Mouse (Mus musculus): ENCODE measurements around the gene Dnajb14.
"Not testable (repeated sequence)": the region's sequence is repeated elsewhere in the genome, so short reads cannot be mapped to it uniquely, and the experiment has no call there.

Dnajb14 gene

DNA sequence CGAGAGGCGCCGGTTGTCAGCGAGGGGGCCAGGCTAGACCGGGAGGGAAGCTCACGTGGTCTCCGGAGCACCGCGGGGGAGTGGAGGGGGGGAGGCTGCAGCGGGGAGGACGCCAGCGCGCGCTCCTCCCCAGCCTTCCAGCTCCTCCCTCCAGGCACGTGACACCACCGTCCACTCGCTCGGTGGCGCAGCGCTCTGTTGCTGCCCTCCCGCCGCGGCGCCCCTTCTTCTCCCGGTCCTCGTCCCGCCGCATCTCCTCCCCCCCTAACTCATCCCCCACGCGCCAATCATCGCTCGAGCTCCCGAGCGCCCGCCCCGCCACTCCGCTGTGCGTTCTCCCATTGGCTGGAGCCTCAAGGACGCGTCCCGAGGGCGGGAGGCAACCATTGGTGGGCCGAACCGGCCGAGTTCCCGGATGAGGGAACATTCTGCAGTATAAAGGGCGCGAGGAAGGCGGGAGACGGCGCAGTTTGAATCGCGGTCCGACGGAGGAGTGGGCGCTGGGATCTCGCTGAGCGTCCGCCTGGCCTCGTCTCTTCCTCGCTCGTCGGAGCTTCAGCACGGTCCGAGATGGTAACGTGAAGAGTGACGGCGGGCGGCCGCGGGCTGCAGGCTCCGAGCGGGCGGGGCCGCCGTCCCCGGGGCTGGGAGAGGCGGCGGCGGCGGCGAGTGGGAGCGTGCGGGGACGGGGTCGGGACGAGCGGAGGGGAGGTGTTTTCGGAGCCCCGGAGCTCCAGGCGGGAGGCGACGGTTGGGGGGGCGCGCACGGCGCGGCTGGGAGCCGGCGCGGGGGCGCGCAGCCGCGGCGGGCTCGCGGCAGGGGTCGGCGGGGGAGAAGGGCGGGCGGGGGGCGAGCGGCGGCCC, 3.1 kb upstream of the Dnajb14 start, which contains the start of gene H2afz:
TSS of gene H2afz (plus strand) at position 364 of the 864 bp plus-strand sequence.
- DNase-seq, result peak; percentile 97 to 98

DNA sequence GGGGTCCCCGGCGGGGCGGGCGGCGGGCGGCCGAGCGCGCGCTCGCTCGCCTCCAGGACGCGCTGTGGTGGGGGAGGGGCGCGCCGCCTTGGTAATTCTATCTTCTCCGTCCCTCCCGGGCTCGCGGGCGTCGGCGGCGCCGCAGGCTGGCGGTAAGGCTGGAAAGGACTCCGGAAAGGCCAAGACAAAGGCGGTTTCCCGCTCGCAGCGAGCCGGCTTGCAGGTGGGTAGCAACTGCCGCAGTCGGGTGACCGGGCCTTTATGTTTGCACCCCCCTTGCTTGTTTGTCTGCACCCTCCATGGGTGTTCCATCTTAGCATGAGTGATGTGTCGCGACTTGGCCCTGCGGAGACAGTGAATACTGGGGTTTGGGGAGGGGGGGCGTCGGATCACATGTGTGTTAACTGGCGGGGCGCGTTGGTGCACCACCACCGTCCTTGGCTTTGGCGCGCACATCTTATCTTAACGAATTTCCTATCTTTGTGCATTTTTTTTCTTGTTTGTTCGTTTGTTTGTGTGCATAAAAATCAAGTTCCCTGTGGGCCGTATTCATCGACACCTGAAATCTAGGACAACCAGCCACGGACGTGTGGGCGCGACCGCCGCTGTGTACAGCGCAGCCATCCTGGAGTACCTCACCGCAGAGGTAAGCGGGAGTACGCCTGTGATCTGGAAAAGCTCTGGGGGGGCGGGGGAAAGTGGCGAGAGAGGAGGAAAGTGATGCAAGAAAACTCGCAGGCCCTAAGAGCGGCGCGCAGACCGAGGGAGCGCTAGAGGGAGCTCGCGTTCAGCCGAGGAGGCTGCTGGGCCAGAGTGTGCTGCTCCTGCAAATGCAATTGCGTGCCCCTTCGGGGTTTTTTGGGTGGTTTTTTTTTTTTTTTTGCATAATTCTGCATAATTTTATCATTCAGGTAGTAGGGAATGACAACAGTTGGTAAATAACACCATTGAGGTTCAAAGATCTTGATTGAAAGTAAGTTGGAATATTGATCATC, 2.2 kb upstream of the Dnajb14 start:
- peak; percentile 74 to 87 for DNase-seq

DNA sequence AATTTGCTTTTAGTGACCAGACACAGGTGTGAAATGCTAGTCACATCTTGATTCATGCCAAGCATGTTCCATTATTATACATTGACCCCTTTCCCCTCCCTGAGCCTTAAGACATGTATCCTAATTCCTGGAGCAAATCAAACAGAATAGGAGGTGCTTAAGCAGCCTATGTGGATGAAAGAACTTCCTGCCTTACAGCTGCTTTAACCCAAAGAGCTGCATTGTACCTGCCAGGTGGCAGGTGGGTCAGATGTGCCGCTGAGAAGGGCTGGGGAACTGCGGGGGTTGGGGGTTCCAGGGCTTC, 390 bp upstream of the Dnajb14 start:
- DNase-seq, result no peak

DNA sequence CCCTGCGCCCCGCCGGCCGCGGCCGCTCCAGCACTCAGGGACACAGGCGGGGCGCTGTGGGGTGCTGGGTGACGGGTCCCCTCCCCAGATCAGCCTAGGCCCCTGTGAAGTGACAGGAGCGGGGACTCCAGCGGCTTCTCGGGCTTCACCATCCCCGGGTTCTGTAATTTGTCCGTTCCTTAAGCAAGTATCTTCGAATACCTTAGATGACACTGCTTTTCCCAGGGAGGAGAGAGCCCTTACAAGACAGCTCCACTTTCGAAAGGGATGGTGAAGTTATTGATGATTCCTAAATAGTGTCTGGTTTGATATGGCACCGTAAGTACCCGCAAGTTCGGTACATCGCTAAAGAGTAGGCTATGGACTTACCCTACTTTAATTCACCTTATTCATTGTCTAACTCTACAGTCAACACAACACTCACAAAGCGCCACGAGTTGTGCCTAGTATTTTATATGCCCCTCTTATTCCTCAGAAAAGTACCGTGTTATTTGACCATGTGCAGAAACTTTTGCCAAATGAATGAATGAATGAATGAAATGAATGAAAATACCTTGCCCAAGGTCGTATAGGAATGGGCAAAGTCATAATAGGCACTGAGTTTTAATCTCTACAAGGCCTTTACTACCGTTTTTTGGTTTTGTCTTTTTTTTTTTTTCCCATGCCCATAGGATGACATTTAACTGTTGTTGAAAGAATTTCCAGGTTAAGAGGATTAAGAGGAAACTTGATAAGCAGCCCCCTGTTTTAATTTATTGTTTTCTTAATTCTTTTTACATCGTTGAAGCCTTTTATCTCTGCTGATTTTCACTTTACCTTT, 829 bp downstream of the Dnajb14 start:
- DNase-seq, result no peak

DNA sequence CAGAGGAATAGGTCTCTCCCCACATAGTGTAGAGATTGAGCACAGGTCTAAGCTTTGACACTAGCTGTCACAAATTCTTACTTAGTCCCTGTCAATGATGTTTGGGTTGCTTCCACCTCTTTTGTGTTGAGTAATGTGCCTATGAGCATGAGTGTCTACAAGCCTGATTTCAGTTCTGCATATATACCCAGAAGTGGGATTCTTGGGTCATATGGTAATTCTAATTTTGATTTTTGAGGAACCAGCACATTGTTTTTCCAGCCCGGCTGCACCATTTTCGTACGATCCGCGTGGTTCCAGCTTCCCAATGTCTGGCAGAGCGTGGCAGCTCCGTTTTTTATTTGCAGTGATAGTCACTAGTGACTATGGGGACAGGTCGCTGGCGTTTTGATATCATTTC, 1.9 kb downstream of the Dnajb14 start:
- no peak for DNase-seq

DNA sequence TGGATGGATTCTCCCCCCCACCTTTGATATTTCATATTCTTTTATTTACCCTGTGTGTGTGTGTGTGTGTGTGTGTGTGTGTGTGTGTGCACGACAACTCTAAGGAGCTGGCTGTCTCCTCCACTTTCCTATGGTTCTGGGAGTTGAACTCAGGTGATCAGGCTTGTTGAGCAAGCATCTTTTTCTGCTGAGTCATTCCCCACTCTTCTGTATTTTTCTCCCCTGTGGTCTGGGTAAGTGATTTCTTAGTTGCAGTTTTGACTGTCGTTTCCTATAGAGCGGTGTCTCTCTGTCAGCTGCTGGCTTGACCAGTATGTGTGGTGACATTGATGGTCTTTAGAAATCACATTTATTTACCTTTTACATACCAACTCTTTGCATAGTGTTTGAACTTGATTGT, 11.8 kb downstream of the Dnajb14 start:
- no peak for DNase-seq

DNA sequence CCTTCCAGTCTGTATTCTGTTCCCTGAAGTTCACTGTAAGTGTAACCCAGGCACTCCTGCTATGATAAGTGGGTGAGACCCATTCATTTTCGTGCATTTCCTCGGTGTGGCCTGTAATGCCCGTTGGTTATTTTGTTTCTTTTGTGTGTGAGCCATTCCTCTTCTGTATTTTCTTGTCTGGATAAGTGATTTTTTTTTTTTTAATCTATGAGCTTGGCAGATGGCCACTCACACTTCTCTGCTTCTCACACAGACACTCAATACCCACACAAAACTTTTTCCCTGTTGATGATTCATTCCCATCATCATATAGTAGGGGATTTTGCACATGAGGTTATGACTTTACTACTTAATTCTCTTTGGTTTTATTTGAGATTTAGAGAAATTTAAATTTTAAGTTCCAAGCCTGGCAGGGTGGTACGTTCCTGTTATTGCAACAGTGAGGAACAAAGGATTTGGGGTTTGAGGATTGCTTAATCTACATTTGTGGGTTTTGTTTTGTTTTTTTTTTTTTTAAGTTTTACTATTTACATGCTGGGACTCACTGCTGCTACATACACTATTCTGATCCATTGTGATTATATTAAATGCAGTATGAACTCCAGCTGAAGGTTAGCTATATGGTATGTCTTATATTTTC, 12.8 kb downstream of the Dnajb14 start:
- no peak for DNase-seq

DNA sequence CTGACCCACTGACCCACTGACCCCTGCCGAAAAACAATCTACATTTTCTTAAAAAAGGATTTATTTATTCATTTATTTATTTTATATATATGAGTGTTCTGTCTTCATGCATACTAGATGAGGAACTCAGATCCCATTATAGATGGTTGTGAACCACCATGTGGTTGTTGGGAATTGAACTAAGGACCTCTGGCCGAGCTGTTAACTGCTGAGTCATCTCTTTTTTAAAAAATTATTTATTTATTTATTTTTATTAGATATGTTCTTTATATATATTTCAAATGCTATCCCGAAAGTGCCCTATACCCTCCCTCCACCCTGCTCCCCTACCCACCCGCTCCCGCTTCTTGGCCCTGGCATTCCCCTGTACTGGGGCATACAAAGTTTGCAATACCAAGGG, 13.6 kb downstream of the Dnajb14 start:
- DNase-seq, result no peak

DNA sequence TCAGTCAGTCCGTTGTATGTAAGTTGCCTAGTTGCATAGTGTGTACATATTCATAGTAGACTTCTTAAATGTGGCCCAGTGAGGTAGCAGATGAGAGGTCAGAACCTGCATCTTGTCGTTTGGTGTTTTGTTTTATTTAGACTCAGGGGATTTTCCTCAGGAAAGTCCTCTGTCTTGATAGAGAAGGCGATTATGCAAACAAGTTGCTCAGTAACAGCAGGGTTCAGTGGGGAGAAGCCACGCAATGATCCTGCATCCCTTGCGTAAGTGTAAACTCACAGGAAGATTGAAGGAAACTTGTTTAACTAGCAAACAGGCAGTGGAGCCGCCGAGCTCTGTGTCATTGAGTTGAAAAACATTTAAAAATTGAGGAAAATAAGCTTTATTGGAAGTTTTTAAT, 20.5 kb downstream of the Dnajb14 start:
- DNase-seq, result no peak

DNA sequence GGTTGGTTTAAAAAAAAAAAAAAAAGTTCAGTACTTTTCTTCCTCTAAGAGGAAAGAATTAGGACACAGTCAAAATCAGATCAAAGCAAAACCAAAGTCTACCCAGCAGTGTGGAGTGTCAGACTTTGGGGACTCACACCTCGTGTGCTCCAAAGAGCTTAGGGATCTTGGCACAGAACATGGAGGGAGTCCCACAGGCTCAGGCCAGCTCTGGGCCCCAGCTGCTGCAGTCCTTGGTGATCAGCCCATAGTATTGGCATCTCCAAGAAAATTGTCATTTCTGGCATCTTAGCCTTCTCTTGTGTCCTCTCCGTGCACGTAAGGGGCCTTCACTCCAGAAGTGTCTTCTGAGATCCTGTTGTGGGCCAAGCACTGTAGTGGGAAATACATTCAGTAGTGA, 23.6 kb downstream of the Dnajb14 start:
- no peak for DNase-seq

DNA sequence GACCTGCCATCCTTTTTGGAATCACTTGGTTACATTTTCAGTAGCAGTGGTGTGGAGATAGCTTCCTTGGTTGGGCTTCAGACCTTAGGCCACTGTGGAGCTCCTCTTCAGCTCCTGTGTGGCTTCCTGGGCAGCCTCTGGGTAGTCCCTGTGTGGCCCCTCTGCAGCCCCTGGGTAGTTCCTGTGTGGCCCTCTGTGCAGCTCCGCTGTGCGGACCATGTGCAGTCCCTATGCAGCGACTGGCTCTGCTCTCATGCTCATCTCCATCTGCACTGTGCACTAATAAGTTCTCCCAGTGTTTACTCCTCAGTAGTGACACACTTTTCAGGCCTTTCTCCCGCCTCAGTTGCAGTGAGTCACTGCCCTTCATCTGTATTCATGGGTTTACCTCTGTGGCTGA, 24.6 kb downstream of the Dnajb14 start:
- DNase-seq, result no peak

DNA sequence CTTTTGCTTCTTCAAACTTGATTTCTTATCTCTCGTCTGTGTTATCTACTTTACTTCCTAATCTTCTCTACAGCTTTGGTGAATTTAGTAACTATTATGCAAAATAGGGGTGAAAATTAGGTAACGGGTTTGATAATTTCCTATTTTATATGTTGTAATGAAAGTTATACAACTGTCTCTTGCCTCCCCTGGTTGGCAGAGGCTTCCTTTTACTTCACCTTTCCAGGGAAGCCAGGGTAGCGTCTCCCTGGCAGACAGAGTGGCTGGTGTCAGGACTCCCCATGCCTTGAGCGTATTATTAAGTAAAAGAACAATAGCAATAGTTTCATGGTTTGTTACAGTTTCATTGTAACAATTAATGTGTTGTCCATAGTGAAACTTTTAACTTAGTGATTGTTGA, 26.3 kb downstream of the Dnajb14 start:
- DNase-seq, result no peak

DNA sequence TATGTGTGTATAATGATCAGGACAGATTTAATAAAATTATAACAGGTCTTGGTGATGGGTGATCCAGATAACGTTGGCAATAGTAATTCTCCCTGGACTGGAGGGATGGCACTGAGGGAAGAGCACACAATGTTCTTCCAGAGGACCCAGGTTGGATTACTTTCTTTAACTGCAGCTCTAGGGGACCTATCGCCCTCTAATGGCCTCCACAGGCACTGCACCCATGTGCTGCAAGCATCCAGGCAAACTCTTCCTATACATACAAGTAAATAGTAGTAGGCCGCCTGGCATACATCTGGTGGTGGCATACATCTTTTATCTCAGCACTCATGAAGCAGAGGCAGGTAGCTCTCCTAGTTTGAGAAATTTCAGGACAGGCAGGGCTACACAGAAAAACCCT, 27.7 kb downstream of the Dnajb14 start:
- peak in 1 of 2 experiments; percentile 8 for DNase-seq

DNA sequence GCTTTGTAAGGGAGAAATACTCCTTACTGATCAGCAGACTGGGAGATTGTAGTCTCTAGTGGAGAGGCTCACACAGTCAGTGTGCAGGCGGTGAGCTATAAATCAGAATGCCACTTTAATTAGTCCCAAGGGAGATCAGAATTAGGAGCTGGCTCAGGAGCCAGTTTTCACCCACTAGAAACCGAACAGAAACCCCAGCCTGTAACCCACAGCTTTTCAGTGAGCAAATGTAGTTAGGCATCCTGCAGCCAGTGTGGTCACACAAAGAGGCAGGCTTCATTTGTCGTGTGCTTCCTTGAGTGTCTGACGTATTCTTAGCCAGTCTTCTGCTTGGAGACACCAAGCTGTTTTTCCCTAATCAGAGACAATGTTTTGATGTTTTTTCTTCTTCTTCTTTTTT, 28.9 kb downstream of the Dnajb14 start:
- DNase-seq, result no peak

DNA sequence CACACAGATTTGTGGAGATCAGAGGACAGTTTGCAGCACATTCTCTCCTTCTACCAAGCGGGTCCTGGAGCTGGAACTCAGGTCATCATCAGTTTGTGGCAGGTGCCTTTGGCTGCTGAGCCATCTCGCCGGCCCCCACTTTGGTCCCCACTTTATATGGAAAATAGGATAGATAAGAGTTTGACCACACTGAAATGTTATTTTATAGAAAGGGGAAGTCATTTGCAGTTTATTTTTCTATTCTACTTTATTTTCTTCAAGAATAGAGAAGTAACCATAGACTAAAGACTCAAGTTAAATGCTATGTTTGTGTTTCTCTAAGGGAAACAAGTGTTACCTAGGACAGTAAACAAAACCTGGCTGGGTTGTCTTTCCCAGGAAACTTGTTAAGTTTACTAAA, 29.4 kb downstream of the Dnajb14 start:
- no peak for DNase-seq

DNA sequence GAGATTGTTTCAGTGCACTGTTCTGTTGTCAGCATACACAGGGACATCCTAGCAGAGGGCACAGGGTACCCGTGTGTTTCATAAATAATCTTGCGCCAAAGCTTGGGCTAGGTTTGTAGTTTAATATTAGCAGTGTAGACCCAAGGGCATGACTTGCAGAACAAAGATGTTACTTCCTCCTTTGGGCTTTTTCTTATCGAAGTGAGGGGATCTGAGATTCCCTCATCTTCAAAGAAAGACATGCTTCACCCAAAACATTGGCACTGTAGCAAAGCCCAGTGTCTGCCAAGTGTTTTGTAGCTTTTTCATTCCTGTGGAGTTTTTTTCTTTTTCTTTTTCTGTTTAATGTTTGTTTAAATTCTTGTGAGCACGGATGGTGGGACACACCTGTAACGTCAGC, 30.2 kb downstream of the Dnajb14 start:
- DNase-seq, result no peak

DNA sequence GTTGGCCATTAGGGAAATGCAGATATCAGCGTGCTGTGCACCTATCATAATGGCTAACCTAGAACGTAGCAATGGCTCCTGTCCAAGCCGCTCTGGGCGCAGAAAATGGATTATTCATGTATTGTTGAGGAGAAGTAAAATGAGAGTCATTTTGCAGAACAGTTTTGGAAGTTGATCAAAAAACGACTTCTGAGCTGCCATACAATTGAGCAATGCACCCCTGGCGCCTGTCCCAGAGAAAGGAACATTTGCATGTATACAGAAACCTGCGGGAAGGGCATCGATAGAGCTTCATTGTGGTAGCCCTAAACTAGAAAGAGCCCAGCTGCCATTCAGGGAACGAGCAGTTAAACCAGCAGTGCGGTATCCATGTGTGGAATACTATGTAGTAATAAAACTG, 32.7 kb downstream of the Dnajb14 start:
- no peak for DNase-seq

DNA sequence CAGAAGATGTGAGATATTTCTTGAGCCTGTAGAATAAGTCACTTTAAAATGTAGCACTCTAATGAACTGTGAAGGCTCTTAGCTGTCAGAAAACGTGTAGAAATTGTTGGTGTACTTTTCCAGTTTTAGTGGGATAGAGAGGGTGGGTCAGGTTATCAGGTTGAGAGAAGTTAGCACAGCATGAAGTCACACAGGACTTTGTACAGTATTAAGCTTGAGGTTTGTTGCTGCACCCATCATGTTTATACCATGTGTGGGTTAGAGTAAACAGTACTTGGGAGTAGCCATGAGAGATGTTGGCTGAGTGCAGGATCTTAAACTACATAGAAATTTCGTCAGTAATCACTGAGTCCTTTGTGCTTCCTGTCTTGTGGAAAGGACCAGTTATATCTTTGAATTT, 45.6 kb downstream of the Dnajb14 start:
- no peak for DNase-seq

DNA sequence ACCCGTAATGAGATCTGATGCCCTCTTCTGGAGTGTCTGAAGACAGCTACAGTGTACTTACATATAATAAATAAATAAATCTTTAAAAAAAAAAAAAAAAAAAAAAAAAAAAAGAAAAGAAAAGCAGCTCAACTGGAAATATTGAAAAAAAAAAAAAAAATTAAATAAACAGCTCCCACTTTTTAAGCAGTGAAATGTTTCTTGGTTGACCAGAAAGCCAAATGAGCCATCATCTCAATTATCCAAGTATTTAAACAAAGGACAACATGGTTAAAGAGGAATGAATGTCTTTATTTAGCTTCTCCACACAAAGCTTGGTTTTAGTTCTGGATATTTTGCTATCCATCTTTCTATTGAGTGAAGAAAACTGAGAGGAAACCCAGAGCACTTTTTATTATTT, 47.1 kb downstream of the Dnajb14 start:
- not testable (repeated sequence) for DNase-seq

DNA sequence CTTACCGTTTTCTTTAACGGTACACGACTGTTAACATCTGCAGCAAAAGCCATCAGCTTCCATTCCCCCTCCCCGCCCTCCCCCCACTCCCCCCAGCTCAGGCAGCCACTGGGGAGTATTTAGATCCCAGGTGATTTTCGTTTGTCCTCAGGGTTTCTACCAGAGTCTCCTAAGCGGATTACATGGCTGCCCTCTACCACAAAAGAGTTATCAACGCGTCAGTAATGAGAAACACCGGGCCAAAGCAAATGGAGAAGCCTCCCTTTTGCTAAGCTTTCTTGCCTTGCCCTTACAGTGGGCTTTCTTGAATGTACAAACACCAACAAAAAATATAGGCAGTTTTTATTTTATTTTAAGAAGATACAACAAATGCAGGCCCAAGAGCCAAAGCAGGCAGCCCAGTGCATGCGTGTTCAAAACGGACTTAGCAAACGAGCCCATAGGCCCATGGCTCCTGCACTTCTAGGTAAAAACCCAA, 50.3 kb downstream of the Dnajb14 start:
- DNase-seq, result no peak

DNA sequence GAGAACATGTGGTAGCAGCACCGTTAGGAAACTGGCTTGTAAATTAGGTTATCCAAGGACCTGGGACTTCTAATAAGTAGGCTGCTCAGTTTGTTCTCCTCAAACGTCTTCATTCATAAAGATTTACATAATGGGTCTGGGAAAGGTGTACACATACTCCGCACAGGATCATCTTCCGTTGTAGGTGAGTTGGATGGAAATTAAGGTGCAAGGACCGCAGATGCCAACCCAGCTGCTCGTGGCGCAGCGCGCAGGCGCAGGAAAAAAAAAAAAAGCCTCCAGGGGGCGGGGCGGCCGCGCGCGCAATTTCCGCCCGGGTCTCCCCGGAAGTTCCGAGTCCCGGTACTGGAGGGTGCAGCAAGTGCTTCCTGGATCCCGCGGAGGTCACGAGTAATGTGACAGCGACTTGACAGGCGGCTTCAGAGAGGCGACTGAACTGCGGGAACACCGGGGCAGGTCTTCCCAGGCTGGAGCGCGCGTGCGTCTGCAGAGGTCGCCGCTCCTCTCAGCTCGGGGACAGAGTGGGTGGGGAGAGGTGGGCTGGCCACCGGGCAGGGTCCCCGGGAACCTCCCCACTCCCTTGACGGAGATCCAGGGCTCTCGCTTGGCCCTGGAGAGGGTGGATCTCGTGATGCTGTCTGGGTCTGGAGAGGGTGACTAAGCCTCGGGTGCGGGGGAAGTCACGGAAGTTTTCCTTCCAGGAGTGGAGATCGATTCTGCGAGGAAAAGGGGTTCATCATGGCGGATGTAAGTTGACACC, 50.9 kb downstream of the Dnajb14 start, which contains the start of gene Lamtor3:
TSS of gene Lamtor3 (plus strand) at position 335 of the 760 bp plus-strand sequence.
- peak; percentile 82 to 84 for DNase-seq

DNA sequence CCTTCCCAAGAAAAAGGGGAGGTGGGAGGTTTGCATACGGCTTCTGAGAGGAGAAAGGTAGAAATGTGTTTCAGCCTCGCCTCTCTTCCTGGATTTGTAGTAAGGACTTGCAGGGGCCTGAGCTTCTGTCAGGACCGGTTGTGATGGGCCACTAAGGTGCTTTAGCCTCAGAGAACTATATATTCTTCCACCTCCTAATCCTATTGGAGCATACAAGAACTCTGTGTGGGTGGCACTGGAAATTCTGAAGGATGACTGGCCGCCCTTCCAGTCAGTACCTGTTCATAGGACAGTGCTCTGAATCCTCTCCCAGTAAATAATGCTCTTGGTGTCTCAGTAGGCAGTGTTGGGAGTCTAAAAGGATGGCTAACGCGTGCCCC, 51.4 kb downstream of the Dnajb14 start:
- DNase-seq, result no peak

Data from kidney, adult 8-10 months (tissue).